Mouse (Mus musculus) stomach, embryonic 14.5 days (tissue): Measurements from ENCODE around the gene Nif3l1. TPM values are rescaled to one million over a fixed set of nuclear protein-coding genes. Genes with fewer than 3 reads are reported as not detected.

ENCODE experiments used
- ATAC-seq: fragments of 200-750 bp; cut with Nextera tagmentation; 2 replicates; pipeline ENCODE4 v1.8.0; 2017; ENCODE audit warnings: low read depth, moderate TSS enrichment; ENCODE audit not compliant: insufficient number of reproducible peaks, insufficient read depth, low FRiP score
- H3K27ac ChIP-seq: fragments of 300-500 bp; sonication (generic); 2 replicates; pipeline ENCODE4 v1.5.1; 2014; ENCODE audit warnings: mild to moderate bottlenecking, low read length, moderate library complexity, mixed read lengths
- H3K27me3 ChIP-seq: fragments of 300-500 bp; sonication (generic); 2 replicates; pipeline ENCODE4 v1.6.1; 2014; ENCODE audit warnings: low read length, control low read depth, mixed read lengths; ENCODE audit not compliant: control insufficient read depth, insufficient read depth
- H3K36me3 ChIP-seq: fragments of 300-500 bp; sonication (generic); 2 replicates; pipeline ENCODE4 v1.6.1; 2014; ENCODE audit warnings: mild to moderate bottlenecking, control low read depth, low read length, moderate library complexity, mixed read lengths; ENCODE audit not compliant: control insufficient read depth, insufficient read depth
- H3K4me1 ChIP-seq: fragments of 300-500 bp; sonication (generic); 2 replicates; pipeline ENCODE4 v1.6.1; 2014; ENCODE audit warnings: low read length, control low read depth, mixed read lengths; ENCODE audit not compliant: control insufficient read depth, insufficient read depth
- H3K4me2 ChIP-seq: fragments of 300-500 bp; sonication (generic); replicated peaks from 2 replicates; pipeline ENCODE4 v1.6.1; 2014; ENCODE audit warnings: low read depth, low read length, control low read depth
- H3K4me3 ChIP-seq: fragments of 300-500 bp; sonication (generic); 2 replicates; pipeline ENCODE4 v1.5.1; 2014; ENCODE audit warnings: low read depth, low read length, control low read depth
- H3K9ac ChIP-seq: fragments of 300-500 bp; sonication (generic); replicated peaks from 2 replicates; pipeline ENCODE4 v1.6.1; 2014; ENCODE audit warnings: low read depth, mild to moderate bottlenecking, control low read depth, low read length, moderate library complexity, mixed read lengths
- H3K9me3 ChIP-seq: fragments of 300-500 bp; sonication (generic); 2 replicates; pipeline ENCODE4 v1.6.1; 2016; ENCODE audit warnings: low read depth, low read length, control low read depth; ENCODE audit not compliant: control insufficient read depth
- WGBS: fragments of 180-500 bp; shearing (Covaris S2); extraction: QIAGEN DNeasy Blood & Tissue Kit; methylation state at CpG from one replicate; pipeline ENCODE4 v1.1.7; 2014; 5-methylcytosine and 5-hydroxymethylcytosine counted together
- polyA plus RNA-seq: library from polyadenylated mRNA; unstranded; fragments of >200 nt; fragmentation: Nextera tagmentation; extraction: Ambion mirVana; gene quantifications from 2 replicates; pipeline ENCODE4 v1.2.1, GENCODE M21; 2014

The Nif3l1 gene
- polyA plus RNA-seq, 1 experiment from 2014 or later, result 46.2 TPM

GRCm38 (mm10) chr1:58409553-58410197 is 35.3 kb upstream of the Nif3l1 start:
- Histone ChIP-seq H3K9me3 (no peaks in the 10 kb centered on the region), H3K27ac (no peak overlapping the region), H3K4me2 (no peak overlapping the region), H3K36me3 (peaks cover 70% of the 10 kb centered on the region), H3K9ac (no peak overlapping the region), H3K4me1 (no peaks in the 10 kb centered on the region), H3K27me3 (no peaks in the 10 kb centered on the region), H3K4me3 (no peak overlapping the region)
- no peak for ATAC-seq
- WGBS, result 77% methylated on average over 5 of the region's 5 CpGs

- no peaks in the 10 kb centered on the region for H3K27me3 ChIP-seq
- no peak overlapping the region for H3K27ac ChIP-seq
- no peak overlapping the region for H3K4me3 ChIP-seq
- no peak overlapping the region for H3K9ac ChIP-seq
- no peaks in the 10 kb centered on the region for H3K9me3 ChIP-seq
- H3K4me2 ChIP-seq, result no peak overlapping the region
- no peaks in the 10 kb centered on the region for H3K4me1 ChIP-seq
- WGBS, result 78% methylated on average over 3 of the region's 3 CpGs
- H3K36me3 ChIP-seq, result peaks cover 74% of the 10 kb centered on the region
- ATAC-seq, result no peak
Measured at GRCm38 (mm10) chr1:58410198-58410588, 34.8 kb upstream of the Nif3l1 start.

- ATAC-seq, result no peak
- peaks cover 74% of the 10 kb centered on the region for H3K36me3 ChIP-seq
- no peaks in the 10 kb centered on the region for H3K27me3 ChIP-seq
- no peaks in the 10 kb centered on the region for H3K4me1 ChIP-seq
- no peak overlapping the region for H3K27ac ChIP-seq
- H3K4me2 ChIP-seq, result no peak overlapping the region
- H3K4me3 ChIP-seq, result no peak overlapping the region
- WGBS, result 90% methylated on average over 7 of the region's 7 CpGs
- H3K9ac ChIP-seq, result no peak overlapping the region
- H3K9me3 ChIP-seq, result no peaks in the 10 kb centered on the region
Measured at GRCm38 (mm10) chr1:58410776-58411175, 34.2 kb upstream of the Nif3l1 start.

GRCm38 (mm10) chr1:58415442-58415841 is 29.5 kb upstream of the Nif3l1 start:
- Histone ChIP-seq H3K27ac (no peak overlapping the region), H3K4me1 (no peaks in the 10 kb centered on the region), H3K27me3 (no peaks in the 10 kb centered on the region), H3K9me3 (no peaks in the 10 kb centered on the region), H3K36me3 (peaks cover 91% of the 10 kb centered on the region), H3K9ac (no peak overlapping the region), H3K4me2 (no peak overlapping the region), H3K4me3 (no peak overlapping the region)
- WGBS, result 29% methylated on average over 1 of the region's 1 CpGs
- no peak for ATAC-seq

- Histone ChIP-seq H3K9ac (no peak overlapping the region), H3K27ac (no peak overlapping the region), H3K36me3 (peaks cover 87% of the 10 kb centered on the region), H3K4me3 (no peak overlapping the region), H3K9me3 (no peaks in the 10 kb centered on the region), H3K4me2 (no peak overlapping the region), H3K4me1 (peaks cover 2% of the 10 kb centered on the region; the same call in 1 of the 2 replicates), H3K27me3 (no peaks in the 10 kb centered on the region)
- 87% methylated on average over 2 of the region's 2 CpGs for WGBS
- no peak for ATAC-seq
Measured at GRCm38 (mm10) chr1:58416048-58416447, 28.9 kb upstream of the Nif3l1 start.

GRCm38 (mm10) chr1:58420032-58420431 is 24.9 kb upstream of the Nif3l1 start:
- no peaks in the 10 kb centered on the region for H3K27me3 ChIP-seq
- no peaks in the 10 kb centered on the region for H3K9me3 ChIP-seq
- no peak overlapping the region for H3K4me3 ChIP-seq
- no peak overlapping the region for H3K27ac ChIP-seq
- H3K9ac ChIP-seq, result no peak overlapping the region
- no peak overlapping the region for H3K4me2 ChIP-seq
- ATAC-seq, result no peak
- H3K36me3 ChIP-seq, result peaks cover 56% of the 10 kb centered on the region
- peaks cover 17% of the 10 kb centered on the region; the same call in 1 of the 2 replicates for H3K4me1 ChIP-seq
- WGBS, result 79% methylated on average over 10 of the region's 10 CpGs

GRCm38 (mm10) chr1:58420961-58421360 is 24.0 kb upstream of the Nif3l1 start:
- Histone ChIP-seq H3K27me3 (no peaks in the 10 kb centered on the region), H3K4me3 (no peak overlapping the region), H3K9me3 (no peaks in the 10 kb centered on the region), H3K4me2 (peak overlapping the region; percentile 68; the same call in 1 of the 2 replicates), H3K36me3 (peaks cover 49% of the 10 kb centered on the region), H3K27ac (no peak overlapping the region), H3K4me1 (peaks cover 17% of the 10 kb centered on the region; the same call in 1 of the 2 replicates), H3K9ac (no peak overlapping the region)
- no peak for ATAC-seq
- WGBS, result 50% methylated on average over 7 of the region's 7 CpGs

- H3K9ac ChIP-seq, result peak overlapping the region; percentile 98
- no peaks in the 10 kb centered on the region for H3K9me3 ChIP-seq
- H3K4me1 ChIP-seq, result peaks cover 17% of the 10 kb centered on the region; the same call in 1 of the 2 replicates
- peak; percentile 50; the same call in 1 of the 2 replicates for ATAC-seq
- peak overlapping the region; percentile 100 for H3K4me3 ChIP-seq
- no peaks in the 10 kb centered on the region for H3K27me3 ChIP-seq
- peak overlapping the region; percentile 100; the same call in 1 of the 2 replicates for H3K27ac ChIP-seq
- WGBS, result 4% methylated on average over 13 of the region's 13 CpGs
- peaks cover 33% of the 10 kb centered on the region for H3K36me3 ChIP-seq
- peak overlapping the region; percentile 68 for H3K4me2 ChIP-seq
Measured at GRCm38 (mm10) chr1:58422879-58423278, 22.1 kb upstream of the Nif3l1 start.
